Mouse (Mus musculus) liver, embryonic 11.5 days (tissue): ENCODE measurements around the gene Slc9a3r1. TPM values are rescaled to one million over a fixed set of nuclear protein-coding genes. Genes with fewer than 3 reads are reported as not detected.

Experiments
- ATAC-seq: fragments of 200-750 bp; cut with Nextera tagmentation; replicated peaks from 2 replicates; pipeline ENCODE4 v1.8.0; 2017; ENCODE audit warnings: moderate number of reproducible peaks, mild to moderate bottlenecking, moderate TSS enrichment, moderate library complexity; ENCODE audit not compliant: low FRiP score
- DNase-seq: peaks from one replicate; pipeline ENCODE4 v3.0.0-alpha.2; 2017; ENCODE audit warnings: low spot score
- H3K27ac ChIP-seq: fragments of 300-500 bp; sonication (generic); 2 replicates; pipeline ENCODE4 v1.5.1; 2014; ENCODE audit warnings: mild to moderate bottlenecking, low read depth, low read length, control low read depth
- H3K27me3 ChIP-seq: fragments of 300-500 bp; sonication (generic); replicated peaks from 2 replicates; pipeline ENCODE4 v1.6.1; 2014; ENCODE audit warnings: low read length, mixed read lengths; ENCODE audit not compliant: control insufficient read depth, insufficient read depth
- H3K36me3 ChIP-seq: fragments of 300-500 bp; sonication (generic); 2 replicates; pipeline ENCODE4 v1.6.1; 2014; ENCODE audit warnings: mild to moderate bottlenecking, low read length, moderate library complexity, mixed read lengths; ENCODE audit not compliant: control insufficient read depth, insufficient read depth
- H3K4me1 ChIP-seq: fragments of 300-500 bp; sonication (generic); replicated peaks from 2 replicates; pipeline ENCODE4 v1.6.1; 2014; ENCODE audit warnings: low read length, mixed read lengths; ENCODE audit not compliant: control insufficient read depth, insufficient read depth
- H3K4me2 ChIP-seq: fragments of 300-500 bp; sonication (generic); 2 replicates; pipeline ENCODE4 v1.6.1; 2014; ENCODE audit warnings: mild to moderate bottlenecking, control low read depth, moderate library complexity
- H3K4me3 ChIP-seq: fragments of 300-500 bp; sonication (generic); 2 replicates; pipeline ENCODE4 v1.5.1; 2014; ENCODE audit warnings: low read depth, low read length, control low read depth
- H3K9ac ChIP-seq: fragments of 300-500 bp; sonication (generic); 2 replicates; pipeline ENCODE4 v1.6.1; 2014; ENCODE audit warnings: low read depth, low read length, control low read depth
- H3K9me3 ChIP-seq: fragments of 300-500 bp; sonication (generic); 2 replicates; pipeline ENCODE4 v1.6.1; 2016; ENCODE audit warnings: low read length, inconsistent platforms, mixed read lengths; ENCODE audit not compliant: control insufficient read depth
- WGBS: fragments of 180-500 bp; shearing (Covaris S2); extraction: QIAGEN DNeasy Blood & Tissue Kit; methylation state at CpG from one replicate; pipeline ENCODE4 v1.1.7; 2014; 5-methylcytosine and 5-hydroxymethylcytosine counted together
- polyA plus RNA-seq: library from polyadenylated mRNA; unstranded; fragments of >200 nt; fragmentation: Nextera tagmentation; extraction: Ambion mirVana; gene quantifications from 2 replicates; pipeline ENCODE4 v1.2.1, GENCODE M21; 2014

The Slc9a3r1 gene
- polyA plus RNA-seq, 1 experiment from 2014 or later: 117 TPM

DNA sequence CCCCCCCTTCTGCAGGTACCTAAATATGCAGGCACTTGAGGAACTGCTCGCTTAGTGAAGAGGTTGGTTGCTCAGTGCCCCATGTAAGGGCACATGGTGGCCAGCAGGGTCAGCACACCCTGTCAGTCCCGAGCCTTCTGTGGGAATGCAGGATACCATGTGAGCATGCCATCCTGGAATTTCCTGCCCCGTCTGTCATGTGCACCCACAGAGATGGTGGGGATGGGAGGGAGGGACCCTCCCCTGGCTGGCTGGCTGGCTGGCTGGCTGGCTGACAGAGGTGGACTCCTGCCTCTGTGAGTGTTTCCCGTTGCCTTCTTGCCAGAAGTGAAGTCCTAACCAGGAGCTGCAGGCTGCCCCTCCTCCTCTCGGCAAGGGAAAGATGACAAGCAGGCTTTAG is 59.4 kb downstream of the Slc9a3r1 start:
- no peak overlapping the region for H3K27ac ChIP-seq

DNA sequence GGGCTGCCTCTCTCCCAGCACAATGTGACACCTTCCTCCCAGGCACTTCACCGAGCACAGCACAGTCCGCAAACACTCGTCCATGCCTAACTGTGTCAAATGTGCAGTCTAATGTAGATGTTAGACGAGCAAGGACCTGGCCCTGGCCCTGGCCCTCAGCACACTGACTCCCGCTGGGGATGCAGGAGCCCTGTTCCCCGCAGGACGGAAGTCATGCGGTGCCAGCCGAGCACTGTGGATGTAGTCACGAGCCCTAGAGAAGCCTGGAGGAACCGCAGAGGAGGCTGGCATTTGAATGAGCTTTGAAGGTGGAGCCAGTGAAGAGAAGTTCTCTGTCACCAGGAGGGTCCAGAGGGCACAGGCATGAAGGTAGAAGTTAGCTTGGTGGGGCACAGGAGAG is 60.3 kb downstream of the Slc9a3r1 start:
- Histone ChIP-seq H3K9ac (no peak overlapping the region), H3K36me3 (no peaks in the 10 kb centered on the region), H3K27me3 (no peaks in the 10 kb centered on the region; the same call in 1 of the 2 replicates), H3K9me3 (no peaks in the 10 kb centered on the region), H3K4me1 (peaks cover 46% of the 10 kb centered on the region), H3K4me3 (no peak overlapping the region), H3K4me2 (no peak overlapping the region), H3K27ac (no peak overlapping the region)
- DNase-seq (no peak), ATAC-seq (no peak)
- WGBS: 64% methylated on average over 11 of the region's 11 CpGs

More for the DNA sequence above, 59.4 kb downstream of the Slc9a3r1 start:
- Histone ChIP-seq H3K27me3 (no peaks in the 10 kb centered on the region), H3K9me3 (no peaks in the 10 kb centered on the region), H3K4me3 (no peak overlapping the region), H3K9ac (no peak overlapping the region), H3K36me3 (no peaks in the 10 kb centered on the region), H3K4me1 (peaks cover 46% of the 10 kb centered on the region), H3K4me2 (no peak overlapping the region)
- 44% methylated on average over 5 of the region's 5 CpGs for WGBS
- DNase-seq (no peak), ATAC-seq (no peak)

- Histone ChIP-seq H3K4me1 (peaks cover 44% of the 10 kb centered on the region), H3K4me3 (no peak overlapping the region), H3K4me2 (no peak overlapping the region), H3K27me3 (no peaks in the 10 kb centered on the region; the same call in 1 of the 2 replicates), H3K9ac (no peak overlapping the region), H3K36me3 (no peaks in the 10 kb centered on the region), H3K27ac (no peak overlapping the region), H3K9me3 (no peaks in the 10 kb centered on the region)
- DNase-seq (no peak), ATAC-seq (no peak)
- WGBS: 45% methylated on average over 6 of the region's 6 CpGs
Observed at GRCm38 (mm10) chr11:115223877-115224276, 60.7 kb downstream of the Slc9a3r1 start.

DNA sequence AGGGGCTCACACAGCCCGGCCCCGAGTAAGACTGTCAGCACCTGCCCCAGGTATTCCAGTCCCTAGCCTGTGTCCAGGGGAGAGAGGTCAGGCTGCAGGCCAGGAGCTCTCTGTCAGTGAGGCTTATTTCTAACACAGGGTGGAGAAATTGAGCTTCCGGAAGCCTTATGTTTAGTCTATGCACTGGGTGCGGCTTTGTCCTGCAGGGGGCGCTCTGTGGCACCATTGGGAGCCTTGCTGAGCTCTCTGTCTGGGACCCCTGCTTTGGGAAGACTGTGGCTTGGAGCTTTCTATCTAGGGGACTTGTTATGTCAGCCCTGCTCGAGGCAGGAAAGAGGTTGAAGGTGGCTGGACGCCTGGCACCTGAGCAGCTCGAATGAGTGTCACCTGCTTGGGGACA is 61.7 kb downstream of the Slc9a3r1 start:
- ATAC-seq: no peak
- H3K4me2 ChIP-seq: no peak overlapping the region
- H3K4me3 ChIP-seq: no peak overlapping the region
- DNase-seq: peak; percentile 71
- H3K9ac ChIP-seq: no peak overlapping the region
- no peak overlapping the region for H3K27ac ChIP-seq
- H3K36me3 ChIP-seq: no peaks in the 10 kb centered on the region
- 44% methylated on average over 8 of the region's 8 CpGs for WGBS
- H3K27me3 ChIP-seq: no peaks in the 10 kb centered on the region; the same call in 1 of the 2 replicates
- no peaks in the 10 kb centered on the region for H3K9me3 ChIP-seq
- peaks cover 41% of the 10 kb centered on the region for H3K4me1 ChIP-seq

DNA sequence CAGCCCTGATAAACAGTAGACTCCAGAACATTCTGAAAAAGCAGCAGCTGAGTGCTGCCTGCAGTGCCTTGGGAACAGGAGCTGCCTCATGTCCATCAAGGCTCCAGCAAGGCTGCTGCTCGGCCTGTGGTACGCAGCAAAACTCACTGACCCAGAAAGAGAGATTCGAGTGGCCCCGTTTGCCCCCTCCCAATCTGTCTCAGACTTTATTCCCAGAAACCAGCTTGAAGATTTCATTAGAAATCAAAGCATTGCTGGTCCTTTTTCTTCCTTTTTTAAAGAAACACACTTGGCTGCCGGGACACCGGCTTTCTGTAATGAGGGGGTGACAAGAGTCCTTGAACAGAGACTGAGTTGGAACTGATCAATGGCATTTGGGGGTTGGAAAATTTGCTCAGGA is 62.2 kb downstream of the Slc9a3r1 start:
- no peak overlapping the region for H3K27ac ChIP-seq
- whole genome bisulfite sequencing: 85% methylated on average over 6 of the region's 6 CpGs

DNA sequence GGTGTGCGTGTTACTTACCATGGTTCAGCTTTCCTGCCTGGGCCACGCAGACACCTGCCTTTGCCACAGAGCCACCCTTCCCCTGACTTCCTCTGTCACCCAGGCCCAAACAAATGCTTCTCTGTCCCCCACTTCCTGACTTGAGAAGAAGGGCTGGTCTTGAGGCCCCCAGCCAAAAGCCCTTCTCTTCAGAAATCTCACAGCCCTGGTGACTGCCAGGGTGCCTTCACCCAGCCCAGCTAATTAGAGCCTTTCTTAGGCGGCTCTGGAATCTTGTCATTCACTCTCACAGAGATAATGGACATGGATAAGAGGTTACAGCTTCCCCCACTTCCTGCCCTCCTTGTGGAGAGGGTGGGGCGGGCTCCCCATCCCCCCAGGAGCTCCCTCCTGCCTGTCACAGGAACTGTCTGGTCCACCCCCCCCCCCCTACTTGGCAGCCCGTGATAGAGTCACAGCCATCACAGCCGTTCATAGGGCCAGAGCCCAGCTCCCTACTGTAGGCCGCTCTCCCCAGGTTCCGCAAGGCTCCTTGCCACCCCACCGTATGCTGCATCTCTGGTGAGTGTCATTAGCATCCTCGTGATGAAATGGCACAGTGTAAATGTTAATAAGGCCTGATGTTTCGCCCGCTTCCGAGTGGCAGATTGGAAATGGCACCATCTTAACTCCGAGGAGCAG is 63.8 kb downstream of the Slc9a3r1 start:
- ATAC-seq (no peak), DNase-seq (no peak)
- Histone ChIP-seq H3K9me3 (no peaks in the 10 kb centered on the region), H3K9ac (no peak overlapping the region), H3K36me3 (no peaks in the 10 kb centered on the region), H3K4me2 (no peak overlapping the region), H3K4me3 (no peak overlapping the region), H3K4me1 (peaks cover 50% of the 10 kb centered on the region), H3K27me3 (no peaks in the 10 kb centered on the region; the same call in 1 of the 2 replicates), H3K27ac (peak overlapping the region; percentile 8; the same call in 1 of the 2 replicates)
- WGBS: 46% methylated on average over 14 of the region's 14 CpGs

More for the DNA sequence above, 62.2 kb downstream of the Slc9a3r1 start:
- DNase-seq (no peak), ATAC-seq (no peak)
- H3K4me2 ChIP-seq: no peak overlapping the region
- no peak overlapping the region for H3K9ac ChIP-seq
- no peaks in the 10 kb centered on the region for H3K9me3 ChIP-seq
- H3K4me3 ChIP-seq: no peak overlapping the region
- H3K4me1 ChIP-seq: peaks cover 40% of the 10 kb centered on the region
- no peaks in the 10 kb centered on the region; the same call in 1 of the 2 replicates for H3K27me3 ChIP-seq
- no peaks in the 10 kb centered on the region for H3K36me3 ChIP-seq

- H3K4me3 ChIP-seq: no peak overlapping the region
- H3K9ac ChIP-seq: no peak overlapping the region
- WGBS: 44% methylated on average over 12 of the region's 12 CpGs
- H3K36me3 ChIP-seq: no peaks in the 10 kb centered on the region
- no peak for DNase-seq
- no peaks in the 10 kb centered on the region for H3K9me3 ChIP-seq
- peak; percentile 24; the same call in 1 of the 2 replicates for ATAC-seq
- H3K27ac ChIP-seq: no peak overlapping the region; the same call in 1 of the 2 replicates
- no peak overlapping the region for H3K4me2 ChIP-seq
- H3K27me3 ChIP-seq: no peaks in the 10 kb centered on the region; the same call in 1 of the 2 replicates
- H3K4me1 ChIP-seq: peaks cover 48% of the 10 kb centered on the region
Observed at GRCm38 (mm10) chr11:115227640-115228039, 64.5 kb downstream of the Slc9a3r1 start.

GRCm38 (mm10) chr11:115228430-115228829 is 65.3 kb downstream of the Slc9a3r1 start:
- no peak for ATAC-seq
- no peak overlapping the region for H3K9ac ChIP-seq
- 48% methylated on average over 7 of the region's 7 CpGs for WGBS
- peaks cover 47% of the 10 kb centered on the region for H3K4me1 ChIP-seq
- H3K4me2 ChIP-seq: no peak overlapping the region
- DNase-seq: no peak
- H3K27ac ChIP-seq: no peak overlapping the region
- no peaks in the 10 kb centered on the region for H3K36me3 ChIP-seq
- no peaks in the 10 kb centered on the region for H3K9me3 ChIP-seq
- H3K27me3 ChIP-seq: no peaks in the 10 kb centered on the region; the same call in 1 of the 2 replicates
- no peak overlapping the region for H3K4me3 ChIP-seq
